Mouse (Mus musculus): ENCODE data around the gene Nol4l.

The Nol4l gene

GRCm38 (mm10) chr2:153444254-153445136 lies 85.3 kb downstream of the Nol4l start:
- DNase-seq (ENCODE audit: low read depth, low spot score), result peak; percentile 78

- no peak for DNase-seq (ENCODE audit: low read depth, low spot score)
Measured at GRCm38 (mm10) chr2:153443434-153444240, 86.1 kb downstream of the Nol4l start.

- DNase-seq (ENCODE audit: low read depth, low spot score), result no peak
Measured at GRCm38 (mm10) chr2:153442720-153443119, 87.1 kb downstream of the Nol4l start.

- no peak for DNase-seq (ENCODE audit: low read depth, low spot score)
Measured at GRCm38 (mm10) chr2:153441228-153441627, 88.5 kb downstream of the Nol4l start.

GRCm38 (mm10) chr2:153440755-153441154 lies 89.0 kb downstream of the Nol4l start:
- no peak for DNase-seq (ENCODE audit: low read depth, low spot score)

- DNase-seq (ENCODE audit: low read depth, low spot score), result no peak
Measured at GRCm38 (mm10) chr2:153437306-153437659, 92.5 kb downstream of the Nol4l start.

- DNase-seq (ENCODE audit: low read depth, low spot score), result no peak
Measured at GRCm38 (mm10) chr2:153436641-153437305, 93.0 kb downstream of the Nol4l start.

- no peak for DNase-seq (ENCODE audit: low read depth, low spot score)
Measured at GRCm38 (mm10) chr2:153434880-153435831, 94.6 kb downstream of the Nol4l start.

GRCm38 (mm10) chr2:153433859-153434258 lies 95.9 kb downstream of the Nol4l start:
- no peak for DNase-seq (ENCODE audit: low read depth, low spot score)

- no peak for DNase-seq (ENCODE audit: low read depth, low spot score)
Measured at GRCm38 (mm10) chr2:153432492-153432891, 97.3 kb downstream of the Nol4l start.

- DNase-seq (ENCODE audit: low read depth, low spot score), result no peak
Measured at GRCm38 (mm10) chr2:153430571-153430970, 99.2 kb downstream of the Nol4l start.

GRCm38 (mm10) chr2:153428485-153428884 lies 101.3 kb downstream of the Nol4l start:
- DNase-seq (ENCODE audit: low read depth, low spot score), result no peak

- DNase-seq (ENCODE audit: low read depth, low spot score), result no peak
Measured at GRCm38 (mm10) chr2:153426931-153427330, 102.8 kb downstream of the Nol4l start.

GRCm38 (mm10) chr2:153425998-153426670 lies 103.6 kb downstream of the Nol4l start:
- no peak for DNase-seq (ENCODE audit: low read depth, low spot score)

- DNase-seq (ENCODE audit: low read depth, low spot score), result no peak
Measured at GRCm38 (mm10) chr2:153425124-153425844, 104.5 kb downstream of the Nol4l start.

GRCm38 (mm10) chr2:153424557-153424956 lies 105.2 kb downstream of the Nol4l start:
- no peak for DNase-seq (ENCODE audit: low read depth, low spot score)

GRCm38 (mm10) chr2:153423113-153423512 lies 106.7 kb downstream of the Nol4l start:
- no peak for DNase-seq (ENCODE audit: low read depth, low spot score)

GRCm38 (mm10) chr2:153422051-153422450 lies 107.7 kb downstream of the Nol4l start:
- no peak for DNase-seq (ENCODE audit: low read depth, low spot score)

GRCm38 (mm10) chr2:153421233-153421632 lies 108.5 kb downstream of the Nol4l start:
- DNase-seq (ENCODE audit: low read depth, low spot score), result no peak

- no peak for DNase-seq (ENCODE audit: low read depth, low spot score)
Measured at GRCm38 (mm10) chr2:153418381-153418780, 111.4 kb downstream of the Nol4l start.

Measured in brain, embryonic 18.5 days (tissue).